Mouse (Mus musculus) ovary, postnatal 14 days (tissue): ENCODE measurements at regions not wholly inside any gene's neighbourhood (a gene's known extent, or its start where the extent isn't known, plus 50 kb on each side); places are given as distances from the start of the nearest gene placed in this dataset.

Experiments used
- DNase-seq: peaks from one replicate; pipeline ENCODE4 v3.0.0; 2022; ENCODE audit warnings: low spot score

- DNase-seq, result no peak
Observed at GRCm38 (mm10) chr15:56139451-56139850, 1338.0 kb downstream of the Slc22a22 start.

GRCm38 (mm10) chr15:56136420-56136970 is 1340.9 kb downstream of the Slc22a22 start:
- DNase-seq, result no peak

DNA sequence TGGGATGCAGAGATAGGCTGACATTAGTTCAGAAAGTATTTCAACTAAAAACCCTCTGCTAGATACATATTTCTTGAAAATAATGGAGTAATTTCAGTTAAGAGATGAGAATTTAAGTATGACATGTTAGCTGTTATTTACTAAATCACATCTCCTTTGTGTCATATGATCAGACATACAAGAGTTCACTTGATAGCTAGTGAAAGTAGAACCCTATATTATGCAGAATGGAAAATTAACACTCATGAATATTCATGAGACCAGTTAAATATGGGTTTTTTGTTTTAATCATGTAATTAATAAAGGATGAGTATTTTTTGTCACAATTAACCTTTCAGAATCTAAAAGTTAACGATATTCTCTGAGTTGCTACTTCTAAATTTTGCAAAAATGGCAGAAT is 1349.4 kb downstream of the Slc22a22 start:
- no peak for DNase-seq

GRCm38 (mm10) chr15:56119287-56120065 is 1357.9 kb downstream of the Slc22a22 start:
- DNase-seq, result no peak

- no peak for DNase-seq
Observed at GRCm38 (mm10) chr15:56108313-56108712, 1369.1 kb downstream of the Slc22a22 start.

DNA sequence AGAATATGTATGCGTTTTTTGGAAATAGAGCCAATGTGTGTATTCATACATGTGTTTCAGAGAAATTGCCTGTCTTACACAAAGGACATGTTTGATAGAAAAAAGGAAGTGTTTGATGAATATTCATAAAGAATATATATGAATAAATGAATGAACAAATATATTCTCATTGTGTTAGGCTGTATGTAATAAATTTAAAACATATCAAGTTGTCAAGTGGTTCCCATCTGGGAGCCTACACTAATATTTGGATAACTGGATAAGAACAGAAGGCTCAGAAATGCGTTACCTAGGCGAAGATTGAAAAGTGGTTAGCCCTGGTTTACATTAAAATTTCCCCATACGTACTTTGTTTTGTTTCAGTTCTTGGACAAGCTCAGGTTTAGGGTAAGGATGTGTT is 1369.7 kb downstream of the Slc22a22 start:
- no peak for DNase-seq

- DNase-seq, result no peak
Observed at GRCm38 (mm10) chr15:56100133-56100735, 1377.2 kb downstream of the Slc22a22 start.

GRCm38 (mm10) chr15:56077838-56078567 is 1399.4 kb downstream of the Slc22a22 start:
- peak; percentile 11 for DNase-seq

GRCm38 (mm10) chr15:56077081-56077480 is 1400.3 kb downstream of the Slc22a22 start:
- no peak for DNase-seq

- no peak for DNase-seq
Observed at GRCm38 (mm10) chr15:56076680-56077079, 1400.7 kb downstream of the Slc22a22 start.

- no peak for DNase-seq
Observed at GRCm38 (mm10) chr15:56069511-56069910, 1407.9 kb downstream of the Slc22a22 start.

- no peak for DNase-seq
Observed at GRCm38 (mm10) chr15:56067214-56067613, 1410.2 kb downstream of the Slc22a22 start.

DNA sequence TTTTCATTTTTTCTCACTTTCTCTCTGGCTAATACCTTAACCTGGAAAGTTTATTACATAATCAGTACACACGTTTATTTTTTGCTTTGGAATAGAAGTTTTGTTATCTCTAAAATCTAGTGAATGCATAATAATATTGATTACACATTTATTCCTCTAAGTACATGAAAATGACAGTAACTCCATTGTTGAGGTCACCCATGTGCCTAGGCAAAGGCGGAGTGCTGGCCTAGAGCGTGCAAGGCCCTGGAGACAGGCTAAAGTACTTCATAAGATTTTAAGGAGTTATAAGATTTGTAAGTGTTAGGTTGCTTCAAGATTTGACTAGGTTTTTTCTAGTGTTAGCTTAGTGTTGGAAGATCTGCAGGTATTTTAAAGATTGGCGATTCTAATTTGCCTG is 1410.9 kb downstream of the Slc22a22 start:
- no peak for DNase-seq

GRCm38 (mm10) chr15:56065872-56066534 is 1411.4 kb downstream of the Slc22a22 start:
- no peak for DNase-seq

- no peak for DNase-seq
Observed at GRCm38 (mm10) chr15:56062576-56062975, 1414.8 kb downstream of the Slc22a22 start.

GRCm38 (mm10) chr15:56061326-56061725 is 1416.1 kb downstream of the Slc22a22 start:
- no peak for DNase-seq

DNA sequence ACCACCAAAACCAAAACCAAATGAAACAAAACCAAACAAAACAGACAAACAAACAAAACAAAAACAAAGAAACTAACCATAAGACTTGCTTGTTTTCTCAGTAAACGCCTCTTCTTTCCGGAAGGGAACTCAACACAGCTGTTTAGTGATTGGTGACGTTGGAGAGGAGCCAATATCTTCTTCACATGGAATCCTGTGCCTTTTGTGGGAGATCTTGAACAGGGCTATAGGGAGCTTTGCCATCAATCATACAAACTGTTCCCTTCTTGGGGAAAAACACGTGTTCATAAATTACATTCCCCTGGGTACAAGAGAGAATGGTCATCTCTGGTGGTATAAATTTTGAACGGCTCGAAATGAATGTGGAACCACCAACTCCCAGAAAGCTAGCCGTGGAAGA is 1426.7 kb downstream of the Slc22a22 start:
- no peak for DNase-seq

GRCm38 (mm10) chr15:56047832-56048231 is 1429.6 kb downstream of the Slc22a22 start:
- no peak for DNase-seq

- peak; percentile 67 for DNase-seq
Observed at GRCm38 (mm10) chr15:56046679-56047532, 1430.5 kb downstream of the Slc22a22 start.

GRCm38 (mm10) chr15:56045510-56046245 is 1431.7 kb downstream of the Slc22a22 start:
- no peak for DNase-seq
